Mouse (Mus musculus) ovary, postnatal 36 days (tissue): ENCODE measurements around the gene Cpne7.
A peak's percentile ranks its signal among the peaks of the same experiment; 100 is the strongest.

Experiments
- DNase-seq: peaks from one replicate; pipeline ENCODE4 v3.0.0; 2022; ENCODE audit warnings: low spot score, mixed read lengths

The Cpne7 gene

DNA sequence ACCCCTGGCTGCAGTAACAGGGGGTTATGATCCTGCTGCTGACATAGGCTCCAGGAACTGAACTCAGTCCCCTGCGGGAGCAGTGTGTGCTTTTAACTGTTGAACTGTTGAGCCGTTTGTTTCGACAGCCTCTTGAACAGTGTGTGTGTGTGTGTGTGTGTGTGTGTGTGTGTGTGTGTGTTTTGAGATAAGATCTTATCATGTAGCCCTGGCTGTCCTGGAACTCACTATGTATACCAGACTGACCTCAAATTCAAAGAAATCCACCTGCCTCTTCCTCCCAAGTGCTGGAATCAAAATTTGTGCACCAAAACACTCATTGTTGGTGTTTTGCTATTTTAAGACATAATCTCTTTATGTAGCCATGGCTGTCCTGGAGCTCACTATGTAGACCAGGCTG, 2.5 kb upstream of the Cpne7 start:
- DNase-seq, result no peak

DNA sequence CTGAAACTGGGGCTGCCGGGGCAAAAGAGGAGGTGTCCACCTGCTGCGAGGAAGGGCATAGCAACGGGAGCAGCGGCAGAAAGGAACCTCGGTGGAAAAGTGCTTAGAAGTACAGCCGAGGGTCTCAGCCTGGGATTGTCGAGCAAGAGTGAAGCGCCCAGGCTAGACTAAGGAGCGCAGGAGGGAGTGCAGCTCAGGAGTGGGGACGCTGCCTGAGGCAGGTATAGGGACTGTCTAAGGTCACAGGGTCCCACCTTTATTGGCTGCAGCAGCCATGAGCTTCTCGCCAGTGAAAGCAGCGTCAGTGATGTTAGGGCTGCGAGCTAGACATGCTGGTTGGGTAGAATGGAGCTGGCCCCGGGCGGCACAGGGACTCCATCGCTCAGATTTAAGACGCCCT, 570 bp downstream of the Cpne7 start:
- DNase-seq, result no peak

DNA sequence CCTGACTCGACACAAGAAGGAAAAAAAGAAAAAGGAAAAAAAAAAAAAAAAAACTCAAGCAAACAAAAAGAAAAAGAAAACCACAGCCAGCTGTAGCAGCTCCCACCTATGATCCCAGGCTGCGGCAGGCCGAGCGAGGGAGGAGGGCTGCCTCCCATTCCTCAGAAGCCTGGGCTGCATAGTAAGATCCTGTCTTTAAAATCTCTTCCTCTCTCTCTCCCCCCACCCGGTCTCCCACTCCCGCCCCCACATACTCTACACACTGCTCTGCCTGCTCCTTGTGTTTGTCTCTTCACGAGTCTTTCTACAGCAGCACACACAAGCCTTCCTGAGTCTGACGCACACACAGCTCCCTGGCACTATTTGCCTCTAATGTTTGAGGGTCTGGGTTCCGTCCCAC, 4.9 kb downstream of the Cpne7 start:
- no peak for DNase-seq

DNA sequence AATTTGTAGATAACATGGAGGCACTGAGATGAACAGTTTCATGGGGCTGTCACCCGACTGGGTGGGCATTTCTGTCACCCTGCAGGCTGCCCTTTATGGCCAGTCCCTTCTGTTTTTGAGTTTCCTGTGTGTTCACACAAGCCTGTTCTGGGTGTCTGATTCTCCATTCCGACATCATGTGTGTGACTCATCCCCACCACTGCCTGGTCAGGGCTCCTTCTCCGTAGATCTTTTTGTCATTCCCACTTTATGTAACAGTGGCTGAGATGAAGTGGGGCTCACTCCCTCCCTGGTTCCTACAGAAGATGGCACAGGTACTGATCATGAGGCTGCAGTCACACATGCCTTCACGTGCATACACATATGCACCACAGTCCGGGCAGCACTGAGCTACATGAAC, 5.5 kb downstream of the Cpne7 start:
- DNase-seq, result no peak

DNA sequence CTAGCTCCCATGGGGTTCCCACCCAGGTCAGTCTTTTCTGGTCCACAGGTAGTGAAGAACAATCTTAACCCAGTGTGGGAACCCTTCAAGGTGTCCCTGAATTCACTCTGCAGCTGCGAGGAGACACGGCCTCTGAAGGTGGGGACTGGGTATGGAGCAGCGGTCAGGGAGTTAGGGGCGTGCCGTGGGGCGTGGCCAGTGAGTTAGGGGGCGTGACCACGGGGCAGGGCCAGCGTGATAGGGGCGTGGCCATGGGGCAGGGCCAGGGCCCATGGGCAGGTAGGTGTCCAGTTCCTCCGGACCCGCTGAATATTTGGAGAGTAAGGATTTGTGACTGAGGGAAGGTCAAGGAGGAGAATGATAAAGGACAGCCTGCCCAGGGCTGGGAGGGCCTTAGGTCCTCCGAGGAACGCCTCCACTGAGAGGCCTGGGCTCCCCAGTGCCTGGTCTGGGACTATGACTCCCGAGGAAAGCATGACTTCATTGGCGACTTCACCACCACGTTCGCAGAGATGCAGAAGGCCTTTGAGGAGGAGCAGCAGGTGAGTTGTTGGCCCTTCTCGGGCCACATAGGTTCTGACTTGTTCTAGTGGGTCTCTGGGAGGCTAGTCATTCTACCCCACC, 9.1 kb downstream of the Cpne7 start:
- peak; percentile 65 for DNase-seq

DNA sequence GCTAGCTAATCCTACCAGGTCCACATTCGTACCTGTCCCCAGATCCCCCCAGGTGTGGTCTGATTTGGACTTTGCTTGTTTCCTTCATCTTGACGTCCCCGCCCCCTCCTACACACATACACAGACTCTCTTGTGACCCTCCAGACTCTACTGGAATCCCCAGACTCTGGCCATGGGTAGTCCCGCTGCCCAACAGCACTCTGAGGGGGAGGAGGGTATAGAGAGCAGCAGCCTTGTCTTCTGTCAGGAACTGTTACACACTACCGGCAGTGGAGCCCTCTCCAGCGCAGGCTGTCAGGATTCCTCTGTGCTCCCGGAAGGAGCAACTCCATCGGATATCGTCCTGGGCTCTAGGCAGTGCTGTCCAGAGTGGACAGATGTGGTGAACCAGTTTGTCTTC, 13.9 kb downstream of the Cpne7 start:
- DNase-seq, result peak; percentile 3

DNA sequence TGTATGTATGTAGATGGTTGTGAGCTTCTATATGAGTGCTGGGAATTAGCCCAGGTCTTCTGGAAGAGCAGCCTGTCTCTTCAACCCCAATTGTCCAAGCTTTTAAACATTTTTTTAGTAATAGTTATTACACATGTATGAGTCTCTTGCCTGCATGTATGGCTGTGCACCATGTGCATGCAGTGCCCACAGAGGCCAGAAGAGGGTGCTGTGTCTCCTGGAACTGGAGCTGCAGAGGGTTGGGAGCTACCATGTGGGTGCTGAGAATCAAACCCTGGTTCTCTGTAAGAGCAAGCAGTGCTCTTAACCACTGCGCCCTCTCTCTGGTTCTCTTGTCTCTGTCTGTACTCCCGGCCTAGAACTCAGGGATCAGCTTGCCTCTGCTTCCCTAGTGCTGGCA, 15.8 kb downstream of the Cpne7 start:
- no peak for DNase-seq

DNA sequence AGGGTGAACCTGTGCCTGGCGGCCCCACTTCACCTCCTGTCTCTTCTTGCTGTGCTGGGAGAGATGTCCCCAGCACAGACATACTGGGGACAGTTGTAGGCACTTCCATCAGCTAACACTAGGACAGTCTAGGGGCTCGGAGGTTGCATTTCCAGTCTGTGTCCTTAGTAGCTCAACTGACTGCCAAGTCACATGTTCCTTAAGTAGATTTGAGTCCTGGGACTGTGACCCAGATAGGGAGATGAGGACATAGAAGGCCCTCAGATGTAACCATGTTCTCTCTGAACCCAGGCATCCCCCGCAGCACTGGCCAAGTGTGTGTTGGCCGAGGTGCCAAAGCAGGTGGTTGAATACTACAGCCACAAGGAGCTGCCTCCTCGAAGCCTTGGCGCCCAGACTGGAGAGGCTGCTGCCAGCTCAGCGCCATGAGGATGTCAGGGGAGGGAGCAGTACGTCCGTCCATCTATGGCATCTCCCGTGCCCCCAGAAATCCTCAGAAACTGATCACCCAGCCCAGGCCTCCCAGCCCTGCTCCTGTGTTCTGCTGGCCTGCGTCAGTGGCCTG, 17.1 kb downstream of the Cpne7 start:
- peak; percentile 1 for DNase-seq

DNA sequence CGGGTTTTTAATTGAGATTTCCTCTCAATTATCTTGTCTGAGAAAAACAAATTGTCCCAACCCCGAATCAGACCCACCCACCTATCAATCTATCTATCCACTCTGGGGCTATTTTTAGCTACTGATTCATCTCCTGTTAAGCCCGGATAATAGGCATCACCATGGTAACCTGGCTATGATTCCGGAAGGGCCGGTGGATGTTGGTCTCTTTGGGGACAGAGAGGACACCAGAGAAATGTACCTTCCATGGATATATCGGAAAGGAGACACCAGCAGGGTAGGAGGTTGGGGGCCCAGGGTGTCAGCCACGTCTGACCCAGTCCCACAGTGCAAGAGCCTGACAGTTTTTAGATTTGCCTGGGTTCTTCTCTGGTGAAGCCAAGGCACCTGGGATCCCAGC, 18.2 kb downstream of the Cpne7 start:
- peak; percentile 2 for DNase-seq

DNA sequence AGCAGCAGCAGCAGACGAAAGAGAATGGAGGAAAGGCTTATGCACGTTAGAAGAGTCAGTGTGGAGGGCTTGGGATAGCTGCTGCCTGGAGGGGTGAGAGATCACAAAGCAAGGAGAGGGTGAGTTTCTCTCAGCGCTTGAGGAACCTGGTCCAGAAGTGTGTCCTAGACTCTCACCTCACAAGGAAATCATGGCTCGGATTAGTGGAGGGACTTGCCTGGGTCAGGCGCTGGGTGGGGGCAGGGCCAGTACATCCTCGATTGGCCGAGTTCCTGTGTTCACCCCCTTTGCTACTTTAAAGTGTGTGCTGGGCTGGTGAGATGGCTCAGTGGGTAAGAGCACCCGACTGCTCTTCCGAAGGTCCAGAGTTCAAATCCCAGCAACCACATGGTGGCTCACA, 18.6 kb downstream of the Cpne7 start:
- peak; percentile 2 for DNase-seq

DNA sequence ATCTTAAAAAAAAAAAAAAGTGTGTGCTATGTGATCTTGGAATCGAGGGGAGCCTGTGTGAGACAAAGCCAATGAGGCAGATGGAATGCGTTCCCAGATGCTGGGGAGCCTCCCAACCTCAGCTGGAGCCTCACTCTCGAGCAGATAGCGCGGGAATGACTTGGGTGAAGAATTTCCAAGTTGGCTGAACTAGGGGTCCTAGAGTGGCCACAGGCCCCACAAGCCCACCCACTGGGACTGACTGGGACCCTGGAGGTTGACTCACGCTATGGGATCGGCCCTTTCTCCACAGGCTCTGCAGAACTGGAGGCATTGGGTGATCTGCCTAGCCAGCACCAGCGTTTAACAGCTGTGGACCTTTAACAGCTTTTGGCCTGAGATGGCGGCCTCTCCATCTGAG, 19.1 kb downstream of the Cpne7 start:
- peak; percentile 2 for DNase-seq

DNA sequence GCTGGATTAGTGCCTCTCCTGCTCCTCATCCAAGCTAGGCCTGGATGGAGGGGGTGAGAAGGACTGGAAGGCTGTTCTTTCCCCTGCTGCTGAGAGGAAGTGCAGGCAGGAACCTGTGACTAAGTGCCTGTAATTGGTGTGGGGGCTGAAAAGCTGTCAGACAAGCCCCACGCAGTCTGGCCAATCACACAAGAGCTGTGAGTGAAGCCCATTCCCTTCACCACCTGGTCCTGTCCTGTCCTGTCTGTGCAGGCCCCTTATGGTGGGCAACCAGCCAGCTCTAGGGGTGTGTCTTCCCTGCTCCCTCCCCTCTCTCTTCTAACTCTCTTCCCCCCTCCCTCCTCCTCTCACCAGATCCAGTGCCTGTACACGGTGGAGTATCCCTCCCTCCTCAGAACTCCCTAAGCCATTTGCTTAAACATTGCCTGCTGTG, 20.5 kb downstream of the Cpne7 start:
- peak; percentile 22 for DNase-seq

DNA sequence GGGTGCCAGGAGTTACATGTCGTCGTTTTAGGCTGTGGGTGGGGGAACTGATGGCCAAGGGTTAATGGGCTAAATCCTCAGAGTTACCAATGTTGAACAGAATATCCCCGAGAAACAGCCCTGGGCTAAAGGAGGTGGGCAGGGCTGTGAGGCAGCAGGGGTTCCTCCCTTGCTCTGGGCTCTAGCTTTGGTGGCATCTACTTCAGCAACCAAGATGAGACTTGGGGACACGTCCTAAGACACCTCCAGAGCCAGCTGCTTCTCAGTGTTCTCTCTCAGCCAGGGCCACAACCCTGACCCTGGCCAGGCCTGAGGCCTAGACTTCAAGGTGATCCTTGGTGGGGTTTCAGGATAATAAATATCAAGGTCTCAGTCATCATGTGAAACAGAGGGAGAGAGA, 21.6 kb downstream of the Cpne7 start:
- no peak for DNase-seq

DNA sequence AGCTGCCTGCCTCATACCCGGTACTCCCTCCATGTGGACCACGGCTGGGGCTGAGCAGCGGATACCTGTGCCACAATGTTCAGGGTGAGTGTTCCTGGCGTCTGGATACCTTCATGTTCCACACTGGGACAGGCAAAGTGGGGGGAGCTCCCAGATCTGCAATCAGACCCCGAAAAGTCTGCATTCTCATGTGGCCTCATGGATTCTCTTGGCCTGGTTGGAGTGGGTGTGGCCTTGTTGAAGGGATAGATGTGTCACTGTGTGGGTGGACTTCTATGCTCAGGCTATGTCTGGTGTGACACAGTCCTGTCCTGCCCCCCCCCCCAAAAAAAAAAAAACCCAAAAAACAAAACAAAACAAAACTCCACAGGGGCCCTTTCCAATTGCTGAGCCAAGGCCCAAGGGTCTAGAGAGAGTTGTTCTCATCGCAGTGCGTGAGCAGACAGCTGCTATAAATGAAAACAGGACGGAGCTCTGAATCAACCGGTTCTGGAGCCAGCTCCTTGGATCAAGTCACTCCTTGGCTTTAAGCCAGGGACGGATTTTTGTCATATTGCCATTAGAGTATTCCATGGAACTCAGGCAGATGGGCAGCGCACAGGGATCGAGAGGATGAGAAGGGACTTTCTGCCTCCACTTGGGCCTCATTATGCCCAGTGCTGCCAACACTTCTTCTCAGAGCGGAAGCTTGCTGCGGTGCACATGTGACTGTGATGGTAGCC, 24.7 kb downstream of the Cpne7 start:
- peak; percentile 36 for DNase-seq

DNA sequence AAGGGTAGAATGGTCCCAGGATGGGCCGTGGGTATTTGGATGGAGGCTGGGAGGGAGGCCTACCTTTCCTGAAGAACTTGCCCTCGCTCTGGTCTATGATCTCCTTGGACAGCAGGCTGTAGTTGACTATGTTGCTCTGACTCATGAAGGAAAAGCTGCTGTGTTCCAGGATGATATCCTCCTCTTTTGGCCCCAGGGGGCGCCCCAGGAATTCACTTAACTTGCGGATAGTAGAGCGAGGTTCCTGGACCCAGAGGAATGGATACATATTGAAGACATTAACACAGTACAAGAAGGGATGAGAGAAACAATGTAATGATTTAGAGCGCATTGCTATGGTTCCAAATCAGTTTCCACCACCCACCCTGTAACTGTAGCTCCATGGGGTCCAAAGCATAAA, 28.1 kb downstream of the Cpne7 start:
- peak; percentile 53 for DNase-seq

DNA sequence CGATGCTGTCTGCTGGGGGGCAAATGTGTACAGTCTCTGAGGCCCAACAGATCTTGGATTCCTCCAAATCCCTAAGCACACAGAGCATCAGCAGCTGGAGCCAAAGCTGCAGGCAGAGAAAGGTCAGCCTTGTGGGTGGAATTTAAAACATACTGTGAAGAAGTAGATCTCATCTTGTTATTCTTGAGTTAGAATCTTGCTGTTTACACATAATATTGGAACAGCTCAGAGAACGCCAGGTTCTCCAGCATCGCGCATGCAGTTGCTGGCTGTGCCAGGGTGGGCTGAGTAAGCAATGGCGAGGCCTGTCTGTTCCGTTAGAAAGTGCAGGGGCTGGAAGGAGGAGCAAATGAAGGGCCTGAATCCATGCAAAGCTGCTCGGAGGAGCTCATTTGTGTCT, 29.2 kb downstream of the Cpne7 start:
- peak; percentile 19 for DNase-seq

DNA sequence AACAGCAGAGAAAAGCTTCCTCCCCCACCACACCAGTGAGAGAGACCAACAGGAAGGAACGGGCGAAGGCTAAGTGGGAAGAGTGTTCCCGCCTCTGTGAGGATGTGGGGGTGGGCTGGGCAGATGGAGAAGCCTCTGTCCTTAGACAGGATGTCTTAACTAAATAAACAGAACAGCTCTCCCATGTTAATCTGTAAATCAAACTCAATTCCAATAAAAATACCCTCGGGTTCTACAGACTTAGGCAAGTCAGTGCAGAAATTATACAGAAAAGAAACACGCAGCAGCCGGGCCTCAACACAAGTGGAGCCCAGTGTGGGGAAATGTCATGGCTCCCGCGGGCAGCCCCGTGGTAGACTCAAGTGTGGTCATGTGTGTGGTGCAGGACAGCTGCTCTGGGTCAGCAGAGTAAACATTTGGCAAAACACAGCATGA, 33.6 kb downstream of the Cpne7 start:
- no peak for DNase-seq

DNA sequence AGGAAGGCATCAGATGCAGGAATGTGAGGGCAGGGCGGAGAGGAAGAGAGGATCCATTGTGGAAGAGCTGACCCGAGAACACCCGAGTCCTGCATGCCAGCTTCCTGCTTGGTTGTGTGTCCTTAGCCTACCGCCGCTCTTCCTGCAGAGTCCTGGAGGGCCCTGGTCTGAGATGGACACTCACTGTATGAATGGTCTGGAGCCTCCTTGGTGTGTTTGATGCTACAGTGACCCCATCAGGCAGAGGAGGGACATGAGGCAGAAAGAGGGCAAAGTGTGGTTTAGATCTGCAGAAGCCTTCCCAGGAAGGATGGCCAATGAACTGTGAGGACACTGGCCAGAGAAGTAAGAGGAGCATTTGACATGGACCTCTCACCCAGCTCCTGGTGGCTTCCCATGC, 38.0 kb downstream of the Cpne7 start:
- no peak for DNase-seq

DNA sequence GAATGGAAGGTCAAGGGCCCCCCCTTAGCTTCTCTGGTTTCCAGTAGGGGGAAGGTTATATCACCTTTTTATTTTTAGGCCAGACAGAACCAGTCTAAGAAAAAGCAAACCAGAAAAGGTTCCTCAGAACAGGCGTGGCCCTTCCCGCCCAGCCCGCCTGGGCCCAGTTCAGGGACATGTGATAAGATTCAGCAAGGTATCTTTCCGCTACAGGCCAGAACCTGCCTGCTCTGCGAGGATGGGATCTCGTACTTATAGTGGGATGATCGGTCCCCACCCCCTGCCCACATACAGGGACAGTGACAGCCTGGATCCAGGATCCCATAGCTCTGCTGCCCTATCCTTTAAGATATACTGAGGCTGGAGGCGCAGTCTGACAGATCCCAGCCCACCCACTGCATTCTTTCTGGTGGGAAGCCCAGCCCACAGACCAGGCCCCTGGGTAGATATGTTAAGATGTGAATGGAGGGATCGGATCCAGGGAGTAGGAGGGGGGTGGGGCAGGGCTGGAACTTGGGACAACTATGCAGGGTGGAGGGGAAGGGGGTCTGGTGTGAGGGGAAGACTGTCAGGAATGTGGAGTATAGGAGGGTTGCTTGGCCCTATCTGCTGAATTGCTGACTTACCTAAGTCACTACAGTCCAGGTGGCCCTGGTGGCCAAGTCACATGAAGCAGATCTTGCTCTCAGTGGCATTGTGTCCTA, 39.0 kb downstream of the Cpne7 start:
- DNase-seq, result no peak

DNA sequence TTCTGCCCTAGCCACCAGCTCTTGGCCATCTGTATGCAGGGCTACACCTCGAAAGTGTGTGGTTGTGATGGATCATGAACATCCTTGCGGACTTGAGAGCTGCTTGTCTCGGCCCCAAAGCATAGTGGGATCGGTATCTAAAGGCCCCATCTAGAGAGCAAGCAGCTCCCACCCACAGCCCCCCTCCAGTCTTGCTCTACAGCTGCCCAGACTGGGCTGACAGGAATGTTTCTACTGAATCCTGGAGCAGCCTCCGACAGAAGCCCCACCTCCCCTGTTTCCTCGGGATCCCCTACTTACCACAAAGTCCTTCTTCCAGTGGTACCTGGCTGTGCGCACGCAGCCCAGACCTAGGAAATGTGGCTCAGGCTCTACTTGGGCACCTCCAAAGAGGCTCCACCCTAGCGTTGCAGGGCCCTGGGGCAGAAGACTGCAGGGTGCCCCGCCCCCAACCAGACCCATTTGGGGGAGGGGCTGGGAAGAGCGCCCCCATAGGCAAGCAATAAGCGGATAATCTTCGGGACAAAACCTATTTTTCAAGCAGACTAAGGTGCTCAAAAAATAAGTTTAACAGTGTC, 40.8 kb downstream of the Cpne7 start, which contains the start of gene Sult5a1:
Gene Sult5a1 (minus strand): TSS at position 428 of the 578 bp plus-strand sequence.
- DNase-seq, result peak; percentile 21

DNA sequence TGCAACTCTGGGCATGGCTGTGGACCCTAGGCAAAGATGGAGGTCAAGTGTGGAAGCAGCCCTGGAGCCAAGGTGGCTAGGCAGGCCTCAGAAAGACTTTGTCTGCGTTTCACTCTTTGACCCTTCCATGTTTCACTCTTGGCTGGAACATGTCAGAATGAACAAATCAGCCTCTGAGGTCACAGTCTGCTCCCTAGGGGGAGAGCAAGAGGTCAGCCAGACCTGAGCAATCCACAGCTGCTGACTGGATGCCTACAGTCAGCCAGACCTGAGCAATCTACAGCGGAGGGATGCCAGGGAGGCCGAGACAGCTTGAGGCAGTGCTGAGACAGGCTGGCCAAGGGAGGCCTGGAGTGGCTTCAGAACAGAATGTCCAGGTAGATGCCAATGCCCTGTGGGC, 64.2 kb downstream of the Cpne7 start:
- DNase-seq, result peak; percentile 30
